Mouse (Mus musculus) WW6 (cell line): ENCODE results near the gene Best2.
A peak's percentile ranks its signal among the peaks of the same experiment; 100 is the strongest.

Source experiments
- DNase-seq: peaks from one replicate; pipeline ENCODE4 v3.0.0-alpha.2; 2013; ENCODE audit warnings: low read depth, low spot score

Gene Best2

GRCm38 (mm10) chr8:85014431-85014830, at the start of gene Best2:
Gene Best2, minus strand, starts transcription at chr8:85014531.
- no peak for DNase-seq

GRCm38 (mm10) chr8:85062603-85063002, 48.3 kb upstream of the Best2 start:
- no peak for DNase-seq

DNA sequence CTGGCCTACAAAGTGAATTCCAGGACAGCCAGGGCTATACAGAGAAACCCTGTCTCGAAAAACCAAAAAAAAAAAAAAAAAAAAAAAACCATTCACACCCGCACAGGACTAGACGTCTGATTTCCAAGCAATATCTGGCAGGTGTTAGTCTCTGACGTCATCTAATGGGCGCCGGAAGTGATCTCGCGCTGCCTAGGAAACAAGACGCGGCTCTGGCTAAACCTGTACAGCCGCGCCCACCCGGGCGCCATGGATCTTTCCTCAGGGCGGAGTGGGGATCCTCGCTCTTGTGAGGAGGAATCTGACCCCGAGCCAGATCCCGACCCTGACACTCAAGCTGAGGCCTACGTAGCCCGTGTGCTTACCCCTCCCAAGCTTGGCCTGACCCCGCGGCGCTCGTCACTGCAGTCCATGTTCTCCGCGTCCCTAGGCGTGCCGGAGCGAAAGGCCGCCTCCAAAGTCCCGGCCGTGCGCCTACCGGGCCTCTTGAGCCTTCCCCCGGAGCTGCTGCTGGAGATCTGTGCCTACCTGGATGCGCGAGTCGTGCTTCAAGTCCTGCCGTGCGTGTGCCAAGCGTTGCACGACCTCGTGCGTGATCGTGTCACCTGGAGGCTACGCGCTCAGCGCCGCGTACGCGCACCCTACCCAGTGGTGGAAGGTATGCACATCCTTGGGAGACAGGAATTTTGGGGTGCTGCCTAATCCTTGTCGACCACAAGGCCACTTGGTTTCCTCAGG, 45.7 kb upstream of the Best2 start, which contains the start of gene Fbxw9:
Fbxw9 (plus strand) TSS at position 177 of the 738 bp plus-strand sequence.
- DNase-seq, result peak; percentile 92

DNA sequence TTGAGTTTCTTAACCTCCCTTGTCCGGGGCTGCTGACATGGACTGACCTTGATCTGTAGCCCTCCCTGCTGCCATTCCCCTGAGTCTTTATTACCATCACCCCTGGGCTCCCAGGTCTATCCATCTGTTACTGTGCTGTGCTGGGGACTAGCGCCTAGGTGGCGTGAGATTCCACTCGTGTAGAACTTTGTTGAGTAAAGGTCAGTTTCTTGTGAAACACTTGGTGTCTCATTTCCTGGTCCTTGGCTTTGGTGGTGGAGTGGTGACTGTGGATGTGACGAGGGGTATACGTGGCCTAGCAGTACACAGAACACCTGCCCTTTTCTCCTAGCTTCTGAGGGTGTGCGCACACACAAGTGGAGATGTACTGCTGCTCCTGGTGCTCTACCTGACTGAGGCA, 43.0 kb upstream of the Best2 start:
- no peak for DNase-seq

GRCm38 (mm10) chr8:85043619-85044018, 29.3 kb upstream of the Best2 start:
- DNase-seq, result no peak

GRCm38 (mm10) chr8:85037681-85038531, 23.6 kb upstream of the Best2 start:
- no peak for DNase-seq

GRCm38 (mm10) chr8:85037366-85037680, 23.0 kb upstream of the Best2 start:
- DNase-seq, result no peak

- DNase-seq, result peak; percentile 91
Measured at GRCm38 (mm10) chr8:85036718-85037365, 22.5 kb upstream of the Best2 start, which contains the start of gene Tnpo2. Gene Tnpo2, plus strand, starts transcription at chr8:85036915.

DNA sequence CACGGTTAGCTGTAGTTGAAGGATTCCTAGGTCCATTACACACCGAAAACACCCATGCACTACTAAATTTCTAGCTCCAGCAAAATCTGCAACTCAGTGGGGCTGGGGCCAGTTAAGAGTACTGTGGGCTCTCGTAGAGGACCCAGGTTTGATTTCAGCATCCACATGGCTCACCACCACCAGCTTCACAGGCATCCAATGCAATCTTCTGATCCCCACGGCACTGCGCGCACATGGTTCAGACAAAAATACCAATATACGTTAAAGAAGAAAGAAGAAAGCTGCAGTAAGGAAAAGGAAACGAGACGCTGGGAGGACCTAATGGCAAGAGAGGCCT, 22.0 kb upstream of the Best2 start:
- no peak for DNase-seq

DNA sequence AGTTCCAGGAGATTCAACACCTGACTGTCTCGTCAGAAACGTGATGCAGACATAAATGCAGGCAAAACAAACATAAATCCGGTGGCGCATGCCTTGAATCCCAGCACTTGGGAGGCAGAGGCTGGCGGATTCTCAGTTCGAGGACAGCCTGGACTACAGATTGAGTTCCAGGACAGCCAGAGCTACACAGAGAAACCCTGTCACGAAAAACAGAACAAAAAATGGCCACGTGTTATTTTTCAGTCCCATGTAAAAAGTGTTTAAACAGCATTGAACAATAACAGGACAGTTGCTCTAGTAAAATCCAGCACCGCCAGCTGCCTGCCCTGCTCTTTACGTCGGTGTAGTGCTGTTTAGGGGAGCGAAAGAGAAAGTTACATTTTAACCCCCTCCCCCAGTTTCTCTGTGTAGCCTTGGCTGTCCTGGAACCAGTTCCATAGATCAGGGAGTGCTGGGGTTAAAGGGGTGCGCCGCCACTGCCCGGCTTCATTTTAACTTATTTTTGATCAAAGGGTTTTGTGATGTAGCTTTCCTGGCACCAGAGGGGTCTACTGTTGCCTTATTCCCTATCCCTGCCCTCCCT, 21.5 kb upstream of the Best2 start:
- DNase-seq, result no peak

- DNase-seq, result no peak
Measured at GRCm38 (mm10) chr8:85035165-85035727, 20.9 kb upstream of the Best2 start.

DNA sequence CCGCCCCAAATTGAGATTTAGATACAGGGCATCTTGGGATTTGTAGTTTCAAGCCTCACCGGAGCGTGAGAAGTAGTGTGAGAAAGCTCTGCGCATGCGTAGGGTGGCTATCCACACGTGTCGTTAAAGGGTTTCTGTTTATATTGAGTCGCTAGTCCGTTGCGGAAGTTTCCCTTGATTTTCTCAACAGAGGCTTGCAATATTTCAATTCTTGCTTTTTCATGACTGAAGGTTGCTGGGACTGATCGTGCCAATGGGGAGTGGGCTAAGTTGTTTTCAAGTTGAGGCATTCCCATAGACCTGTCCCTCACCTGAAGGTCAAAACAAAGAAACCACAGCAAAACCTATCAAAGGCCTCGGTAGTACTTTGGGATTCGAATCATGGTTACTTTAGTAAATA, 20.4 kb upstream of the Best2 start:
- DNase-seq, result no peak

- DNase-seq, result no peak
Measured at GRCm38 (mm10) chr8:85033867-85034266, 19.5 kb upstream of the Best2 start.

DNA sequence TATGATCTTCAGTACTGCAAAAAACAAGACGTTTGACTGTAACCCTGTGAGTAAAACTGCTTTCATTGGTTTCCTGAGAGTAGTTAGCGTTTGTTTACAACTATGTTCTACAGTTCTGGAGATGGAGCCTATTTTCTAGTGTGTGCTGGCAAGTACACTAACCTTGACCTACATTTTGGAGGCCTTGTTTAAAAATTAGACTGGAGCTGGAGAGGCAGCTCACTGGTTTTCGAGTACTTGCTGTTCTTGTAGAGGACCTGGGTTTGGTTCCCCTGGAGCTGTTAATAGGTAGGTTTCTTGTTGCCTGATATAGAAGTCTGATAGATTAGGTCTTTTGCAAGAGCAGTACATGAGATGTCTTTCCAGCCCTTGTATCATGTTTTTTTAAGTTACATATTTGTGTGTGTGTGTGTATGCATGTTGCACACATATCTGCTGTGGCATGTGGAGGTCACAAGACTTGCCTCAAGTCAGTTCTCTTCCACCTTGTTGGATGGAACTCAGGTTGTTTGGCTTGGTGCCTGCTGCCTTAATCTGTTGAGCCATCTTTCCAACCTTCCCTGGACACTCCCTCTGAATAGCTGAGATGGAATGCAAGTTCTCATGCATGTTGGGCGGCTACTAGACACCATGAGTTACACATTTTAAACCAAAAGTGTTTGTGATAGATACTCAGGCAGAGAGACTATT, 18.4 kb upstream of the Best2 start:
- DNase-seq, result no peak

DNA sequence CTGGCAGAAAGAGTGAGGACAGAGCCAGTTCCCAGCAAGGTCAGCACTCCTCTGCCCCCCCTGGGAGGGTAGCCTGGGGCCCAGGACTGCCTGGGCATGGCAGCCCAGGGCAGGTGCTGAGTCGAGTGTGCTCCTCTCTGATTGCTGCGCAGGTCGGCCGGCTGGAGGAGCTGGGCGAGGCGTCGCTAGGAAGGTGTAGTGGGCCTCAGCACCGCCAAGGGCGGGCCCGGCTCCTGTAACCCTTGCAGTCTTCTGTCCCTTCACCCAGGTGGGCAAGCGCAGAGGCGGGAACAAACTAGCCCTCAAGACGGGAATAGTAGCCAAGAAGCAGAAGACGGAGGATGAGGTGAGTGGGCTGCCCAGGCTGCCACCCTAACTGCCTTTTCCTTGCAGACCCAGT, 14.9 kb upstream of the Best2 start:
- DNase-seq, result no peak

- no peak for DNase-seq
Measured at GRCm38 (mm10) chr8:85027922-85028321, 13.6 kb upstream of the Best2 start.

GRCm38 (mm10) chr8:85027516-85027855, 13.2 kb upstream of the Best2 start:
- no peak for DNase-seq

GRCm38 (mm10) chr8:85026670-85027515, 12.6 kb upstream of the Best2 start, which contains the start of gene Trir:
Gene Trir, plus strand, starts transcription at chr8:85026823.
- DNase-seq, result peak; percentile 99

DNA sequence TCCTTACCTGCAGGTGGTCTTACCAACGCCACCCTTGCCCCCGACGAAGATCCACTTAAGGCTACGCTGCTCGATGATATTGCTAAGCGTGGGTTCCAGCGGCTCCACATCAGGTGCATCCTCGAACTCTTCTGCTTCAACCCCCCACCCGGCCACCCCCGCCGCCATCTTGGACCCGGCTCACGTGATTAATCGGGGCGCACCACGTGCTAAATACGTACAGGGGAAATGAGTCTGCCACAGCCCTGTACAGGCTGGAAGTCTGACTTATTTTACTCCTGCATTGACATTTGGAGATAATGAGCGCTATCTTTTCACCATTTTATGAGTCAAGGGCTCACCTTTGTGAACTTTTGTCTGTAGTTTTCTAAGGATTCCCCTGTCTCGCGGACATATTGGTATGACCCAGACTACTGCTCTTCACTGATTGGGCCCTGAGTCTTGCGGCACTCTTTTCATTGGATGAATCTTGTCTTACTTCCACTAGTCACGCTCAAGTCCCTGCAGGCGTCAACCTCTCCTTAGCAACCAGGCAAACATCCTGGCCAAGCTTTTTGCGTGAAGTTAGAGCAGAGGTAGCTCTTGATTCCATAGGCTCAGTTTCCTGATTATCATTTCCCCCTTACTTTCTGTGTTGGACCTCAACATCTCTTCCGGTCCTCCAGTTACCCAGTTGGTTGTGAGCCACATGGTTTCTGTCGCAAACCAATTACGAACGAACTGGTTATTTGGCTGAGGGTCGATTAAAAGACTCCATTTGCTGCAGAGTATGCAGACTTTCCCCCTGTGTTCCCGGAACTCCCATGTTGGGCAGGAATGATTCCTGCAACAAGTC, 11.0 kb upstream of the Best2 start, which contains the start of gene Asna1:
Asna1 (minus strand) TSS at position 184 of the 835 bp plus-strand sequence.
- no peak for DNase-seq
